Mouse (Mus musculus) small intestine, adult 2 months (tissue): ENCODE data around the gene Sox6. TPM values are rescaled to one million over a fixed set of nuclear protein-coding genes. Genes with fewer than 3 reads are reported as not detected.

Experiments
- H3K27ac ChIP-seq: fragments of 200-500 bp; 2 replicates; pipeline ENCODE4 v1.5.1; 2012; ENCODE audit warnings: low read depth, low read length, control low read depth, inconsistent platforms; ENCODE audit not compliant: insufficient read depth
- H3K27me3 ChIP-seq: fragments of 200-500 bp; 2 replicates; pipeline ENCODE4 v1.6.1; 2012; ENCODE audit warnings: mild to moderate bottlenecking, moderate library complexity, low read length, inconsistent platforms; ENCODE audit not compliant: control insufficient read depth, insufficient read depth
- H3K36me3 ChIP-seq: fragments of 200-500 bp; 2 replicates; pipeline ENCODE4 v1.6.1; 2012; ENCODE audit warnings: mild to moderate bottlenecking, low read length, control low read depth, inconsistent platforms; ENCODE audit not compliant: control insufficient read depth, insufficient read depth
- H3K4me1 ChIP-seq: fragments of 200-500 bp; 2 replicates; pipeline ENCODE4 v1.6.1; 2012; ENCODE audit warnings: low read length, inconsistent platforms, mixed read lengths; ENCODE audit not compliant: control insufficient read depth, insufficient read depth, insufficient read length
- H3K4me3 ChIP-seq: fragments of 200-500 bp; 2 replicates; pipeline ENCODE4 v1.5.1; 2012; ENCODE audit warnings: low read depth, mild to moderate bottlenecking, control low read depth, inconsistent platforms, low read length, moderate library complexity
- CTCF ChIP-seq: fragments of 200-500 bp; IDR thresholded peaks from 2 replicates; pipeline ENCODE4 v1.5.1; 2012; ENCODE audit warnings: low read depth, mild to moderate bottlenecking, control low read depth, inconsistent platforms, low read length, moderate library complexity, mixed read lengths; ENCODE audit not compliant: insufficient replicate concordance, insufficient read length; ENCODE audit errors: extremely low read depth
- POLR2A ChIP-seq: fragments of 200-500 bp; IDR thresholded peaks from 2 replicates; pipeline ENCODE4 v1.6.1; 2012; ENCODE audit warnings: low read depth, mild to moderate bottlenecking, control low read depth, inconsistent platforms, low read length, moderate library complexity
- WGBS: fragments of 180-500 bp; shearing (Covaris S2); methylation state at CpG from one replicate; pipeline ENCODE4 v1.1.7; 2018; 5-methylcytosine and 5-hydroxymethylcytosine counted together
- polyA plus RNA-seq: library from polyadenylated mRNA; depleted of rRNA; stranded (reverse); fragments of >200 nt; gene quantifications from 2 replicates; pipeline ENCODE4 v1.2.3, GENCODE M21; 2012

The Sox6 gene
- polyA plus RNA-seq, 1 experiment = 17.6 TPM

GRCm38 (mm10) chr7:115550197-115550804, 488.3 kb downstream of the Sox6 start:
- TF ChIP-seq CTCF (no peak), POLR2A (no peak)
- 71% methylated on average over 7 of the region's 7 CpGs for WGBS
- H3K4me3 ChIP-seq = no peak overlapping the region
- no peaks in the 10 kb centered on the region for H3K4me1 ChIP-seq
- H3K27ac ChIP-seq = no peak overlapping the region
- H3K27me3 ChIP-seq = no peaks in the 10 kb centered on the region
- peaks cover 4% of the 10 kb centered on the region; the same call in 1 of the 2 replicates for H3K36me3 ChIP-seq

GRCm38 (mm10) chr7:115549670-115550069, 488.9 kb downstream of the Sox6 start:
- Histone ChIP-seq H3K27ac (no peak overlapping the region), H3K27me3 (no peaks in the 10 kb centered on the region), H3K4me1 (no peaks in the 10 kb centered on the region), H3K36me3 (peaks cover 4% of the 10 kb centered on the region; the same call in 1 of the 2 replicates), H3K4me3 (no peak overlapping the region)
- 91% methylated on average over 4 of the region's 4 CpGs for WGBS
- no peak for TF ChIP-seq POLR2A
- no peak for TF ChIP-seq CTCF

- WGBS = 91% methylated on average over 4 of the region's 4 CpGs
- Histone ChIP-seq H3K36me3 (peaks cover 8% of the 10 kb centered on the region), H3K4me1 (no peaks in the 10 kb centered on the region), H3K27me3 (no peaks in the 10 kb centered on the region), H3K4me3 (no peak overlapping the region), H3K27ac (no peak overlapping the region)
- TF ChIP-seq CTCF = no peak
Observed at GRCm38 (mm10) chr7:115545585-115546374, 492.8 kb downstream of the Sox6 start.

DNA sequence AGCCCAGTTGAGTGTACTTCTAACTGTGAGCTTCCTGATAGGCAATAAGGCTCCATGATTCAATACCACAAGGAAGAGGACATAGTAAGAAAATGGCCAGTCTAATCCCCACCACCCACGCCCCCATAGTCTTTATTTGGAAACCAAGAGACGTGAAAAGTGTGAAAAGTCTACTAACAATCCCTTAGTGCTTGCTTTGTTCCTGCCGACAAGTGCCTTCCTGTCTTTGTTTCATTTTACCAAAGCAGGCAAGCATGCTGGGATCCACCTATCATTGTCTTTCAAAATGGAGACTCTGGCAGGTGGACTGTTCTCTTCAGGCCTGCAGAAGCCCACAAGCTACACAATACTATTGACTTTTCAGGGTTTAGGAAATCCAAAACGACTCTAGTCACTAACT, 495.0 kb downstream of the Sox6 start:
- no peak for TF ChIP-seq CTCF
- no peak for TF ChIP-seq POLR2A
- Histone ChIP-seq H3K36me3 (peaks cover 4% of the 10 kb centered on the region; the same call in 1 of the 2 replicates), H3K27ac (no peak overlapping the region), H3K27me3 (no peaks in the 10 kb centered on the region), H3K4me1 (no peaks in the 10 kb centered on the region), H3K4me3 (no peak overlapping the region)
- WGBS = 79% methylated on average over 4 of the region's 4 CpGs

DNA sequence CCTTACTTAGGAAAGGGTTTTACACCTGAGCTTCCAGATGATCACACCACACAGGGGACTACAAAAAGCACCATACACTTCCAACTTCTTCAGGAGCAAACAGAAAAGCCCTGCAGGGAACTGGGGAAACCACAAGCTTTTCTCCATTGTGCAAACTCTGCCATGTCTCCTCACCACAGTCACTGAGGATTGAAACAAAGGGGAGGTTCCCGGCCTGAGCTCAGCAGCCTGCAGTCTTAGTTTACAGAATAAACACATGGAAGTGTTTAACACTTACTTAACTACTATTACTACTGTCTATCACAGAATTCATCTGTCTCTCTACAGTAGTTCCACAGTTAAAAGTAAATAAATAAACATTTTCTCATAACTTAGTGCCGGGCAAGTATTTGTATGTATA, 498.3 kb downstream of the Sox6 start:
- peaks cover 4% of the 10 kb centered on the region; the same call in 1 of the 2 replicates for H3K36me3 ChIP-seq
- 72% methylated on average over 2 of the region's 2 CpGs for WGBS
- H3K27ac ChIP-seq = no peak overlapping the region
- H3K27me3 ChIP-seq = no peaks in the 10 kb centered on the region
- H3K4me3 ChIP-seq = no peak overlapping the region
- no peak for TF ChIP-seq POLR2A
- TF ChIP-seq CTCF = no peak
- H3K4me1 ChIP-seq = no peaks in the 10 kb centered on the region

GRCm38 (mm10) chr7:115539003-115539402, 499.6 kb downstream of the Sox6 start:
- no peak overlapping the region for H3K27ac ChIP-seq
- TF ChIP-seq POLR2A (no peak), CTCF (no peak)
- no peaks in the 10 kb centered on the region for H3K4me1 ChIP-seq
- no peaks in the 10 kb centered on the region for H3K27me3 ChIP-seq
- peaks cover 1% of the 10 kb centered on the region; the same call in 1 of the 2 replicates for H3K36me3 ChIP-seq
- 79% methylated on average over 9 of the region's 9 CpGs for WGBS
- no peak overlapping the region for H3K4me3 ChIP-seq

GRCm38 (mm10) chr7:115537636-115538035, 501.0 kb downstream of the Sox6 start:
- H3K27me3 ChIP-seq = no peaks in the 10 kb centered on the region
- no peak for TF ChIP-seq POLR2A
- TF ChIP-seq CTCF = no peak
- 93% methylated on average over 3 of the region's 3 CpGs for WGBS
- H3K4me1 ChIP-seq = no peaks in the 10 kb centered on the region
- H3K4me3 ChIP-seq = no peak overlapping the region
- no peak overlapping the region for H3K27ac ChIP-seq
- H3K36me3 ChIP-seq = no peaks in the 10 kb centered on the region; the same call in 1 of the 2 replicates
